Mouse (Mus musculus) splenic B cell, adult 2 months (primary cell): ENCODE measurements around the gene Mus81.
A peak's percentile ranks its signal among the peaks of the same experiment; 100 is the strongest.

Experiments
- DNase-seq: peaks from one replicate; pipeline ENCODE4 v3.0.0-alpha.2; 2011; ENCODE audit warnings: low read depth, low spot score
- H3K27me3 ChIP-seq: 2 replicates; pipeline ENCODE4 v1.6.1; 2012; ENCODE audit warnings: mild to moderate bottlenecking, low read length, moderate library complexity, mixed read lengths; ENCODE audit not compliant: control insufficient read depth, poor library complexity, insufficient read depth, severe bottlenecking
- H3K36me3 ChIP-seq: 2 replicates; pipeline ENCODE4 v1.6.1; 2012; ENCODE audit warnings: mild to moderate bottlenecking, low read length, moderate library complexity, mixed read lengths; ENCODE audit not compliant: control insufficient read depth, poor library complexity, insufficient read depth, severe bottlenecking

The Mus81 gene

GRCm38 (mm10) chr19:5466916-5467500 is 21.2 kb downstream of the Mus81 start:
- DNase-seq = no peak
- no peaks in the 10 kb centered on the region for H3K27me3 ChIP-seq
- peaks cover 8% of the 10 kb centered on the region; the same call in 1 of the 2 replicates for H3K36me3 ChIP-seq

GRCm38 (mm10) chr19:5465037-5465436 is 23.2 kb downstream of the Mus81 start:
- no peak for DNase-seq
- Histone ChIP-seq H3K36me3 (peaks cover 8% of the 10 kb centered on the region; the same call in 1 of the 2 replicates), H3K27me3 (no peaks in the 10 kb centered on the region)

GRCm38 (mm10) chr19:5463791-5464562 is 24.2 kb downstream of the Mus81 start:
- DNase-seq = peak; percentile 71
- peaks cover 8% of the 10 kb centered on the region; the same call in 1 of the 2 replicates for H3K36me3 ChIP-seq
- no peaks in the 10 kb centered on the region for H3K27me3 ChIP-seq

GRCm38 (mm10) chr19:5463212-5463611 is 25.0 kb downstream of the Mus81 start:
- H3K36me3 ChIP-seq = peaks cover 8% of the 10 kb centered on the region; the same call in 1 of the 2 replicates
- DNase-seq = no peak

DNA sequence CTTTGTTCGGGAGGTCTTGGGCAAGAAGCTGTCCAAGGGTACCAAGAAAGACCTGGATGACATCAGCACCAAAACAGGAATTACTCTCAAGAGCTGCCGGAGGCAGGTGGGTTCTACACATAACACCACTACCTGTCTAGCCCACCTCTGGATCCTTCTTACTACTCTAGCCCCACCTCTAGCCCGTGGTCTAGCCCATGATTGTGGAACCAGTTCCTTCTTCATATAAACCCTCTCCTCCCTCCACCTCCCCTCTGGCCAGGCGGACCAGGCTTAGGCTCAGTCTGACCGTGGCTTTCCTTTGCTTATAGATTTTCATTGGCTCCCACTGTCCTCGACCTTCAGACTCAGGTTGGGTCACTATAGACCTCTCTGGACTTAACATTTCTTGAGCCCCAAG is 26.8 kb downstream of the Mus81 start:
- no peaks in the 10 kb centered on the region for H3K27me3 ChIP-seq
- DNase-seq = no peak
- peaks cover 8% of the 10 kb centered on the region; the same call in 1 of the 2 replicates for H3K36me3 ChIP-seq

More at GRCm38 (mm10) chr19:5463212-5463611, 25.0 kb downstream of the Mus81 start:
- no peaks in the 10 kb centered on the region for H3K27me3 ChIP-seq

GRCm38 (mm10) chr19:5460465-5460911 is 27.7 kb downstream of the Mus81 start, which contains the start of gene Fibp:
Gene Fibp, plus strand, starts transcription at chr19:5460615.
- H3K36me3 ChIP-seq = peaks cover 3% of the 10 kb centered on the region; the same call in 1 of the 2 replicates
- no peaks in the 10 kb centered on the region for H3K27me3 ChIP-seq
- peak; percentile 88 for DNase-seq

DNA sequence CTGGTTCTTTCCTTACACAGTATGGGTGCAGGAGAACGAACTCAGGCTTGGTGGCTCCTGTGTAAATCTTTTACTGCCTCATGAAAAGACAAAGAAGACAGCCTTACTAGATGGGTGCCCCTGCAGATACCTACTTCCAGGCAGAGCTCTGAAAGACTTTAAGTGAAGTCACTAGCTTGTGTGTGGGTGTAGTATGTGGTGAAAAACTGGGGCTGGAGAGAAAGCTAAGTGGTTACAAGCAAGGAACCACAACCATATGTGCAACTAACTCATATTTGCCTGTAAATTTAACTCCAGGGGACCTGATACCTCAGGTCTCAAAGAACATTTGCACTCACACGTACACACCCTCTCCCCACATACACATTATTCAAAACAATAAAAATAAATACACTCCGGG is 28.3 kb downstream of the Mus81 start:
- Histone ChIP-seq H3K27me3 (no peaks in the 10 kb centered on the region), H3K36me3 (peaks cover under 1% of the 10 kb centered on the region; the same call in 1 of the 2 replicates)
- DNase-seq = no peak

DNA sequence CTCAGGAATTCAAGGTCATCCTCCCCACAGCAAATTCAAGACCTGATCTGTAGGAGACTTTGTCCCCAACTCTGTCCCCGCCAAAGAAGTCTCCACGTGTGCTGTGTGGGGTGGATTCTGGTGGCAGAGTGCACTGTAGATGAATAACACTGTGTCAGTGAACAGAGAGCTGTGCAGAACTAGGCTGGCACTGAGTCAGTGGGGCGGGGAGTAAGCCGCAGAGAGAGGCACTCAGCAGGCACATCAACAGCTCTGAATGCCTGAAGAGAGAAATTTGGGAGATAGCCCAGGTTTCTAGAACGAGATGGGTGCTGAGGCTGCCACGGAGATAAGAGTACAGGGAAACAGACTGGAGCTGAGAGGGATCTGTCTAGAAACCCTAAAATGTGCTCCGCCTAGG is 29.2 kb downstream of the Mus81 start:
- no peak for DNase-seq
- no peaks in the 10 kb centered on the region for H3K27me3 ChIP-seq
- no peaks in the 10 kb centered on the region; the same call in 1 of the 2 replicates for H3K36me3 ChIP-seq

GRCm38 (mm10) chr19:5457746-5458442 is 30.3 kb downstream of the Mus81 start, which contains the start of gene Ccdc85b:
Gene Ccdc85b, minus strand, starts transcription at chr19:5457894.
- Histone ChIP-seq H3K27me3 (no peaks in the 10 kb centered on the region), H3K36me3 (no peaks in the 10 kb centered on the region; the same call in 1 of the 2 replicates)
- DNase-seq = peak; percentile 23

- no peaks in the 10 kb centered on the region; the same call in 1 of the 2 replicates for H3K36me3 ChIP-seq
- DNase-seq = peak; percentile 91
- no peaks in the 10 kb centered on the region for H3K27me3 ChIP-seq
Measured at GRCm38 (mm10) chr19:5456922-5457745, 31.1 kb downstream of the Mus81 start.

DNA sequence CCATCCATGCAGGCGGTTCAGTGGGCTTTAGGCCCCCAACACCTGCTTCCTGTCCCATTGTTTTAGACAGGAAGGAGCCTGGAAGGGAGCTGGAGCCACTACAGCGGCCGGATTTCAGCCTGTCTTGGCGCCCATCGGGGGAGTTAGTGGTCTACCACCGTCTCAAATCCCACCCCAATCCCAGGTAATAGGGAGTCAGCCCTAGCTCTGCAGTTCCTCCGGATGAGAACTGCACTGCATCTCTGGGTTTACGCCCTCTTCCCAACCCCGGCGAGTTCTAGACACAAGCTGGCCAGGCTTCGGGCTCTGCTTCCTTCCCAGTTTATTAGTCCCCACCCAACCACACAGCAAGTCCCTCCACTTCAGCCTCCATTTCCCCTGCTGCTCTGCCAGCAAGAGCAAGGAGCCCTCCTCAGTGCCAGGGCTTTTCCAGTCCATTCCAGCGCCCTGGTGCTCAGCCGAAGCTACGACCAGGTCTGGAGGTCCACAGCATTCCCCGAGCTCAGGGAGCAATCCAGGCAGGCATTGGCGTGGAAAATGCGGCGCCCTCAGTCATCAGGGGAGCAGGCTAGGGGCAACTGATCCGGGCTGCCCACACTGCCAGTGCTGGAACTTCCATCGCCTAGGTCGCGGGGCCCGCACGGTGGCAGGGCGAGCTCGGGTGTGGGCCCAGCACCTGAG is 31.8 kb downstream of the Mus81 start:
- Histone ChIP-seq H3K36me3 (no peaks in the 10 kb centered on the region; the same call in 1 of the 2 replicates), H3K27me3 (no peaks in the 10 kb centered on the region)
- no peak for DNase-seq

DNA sequence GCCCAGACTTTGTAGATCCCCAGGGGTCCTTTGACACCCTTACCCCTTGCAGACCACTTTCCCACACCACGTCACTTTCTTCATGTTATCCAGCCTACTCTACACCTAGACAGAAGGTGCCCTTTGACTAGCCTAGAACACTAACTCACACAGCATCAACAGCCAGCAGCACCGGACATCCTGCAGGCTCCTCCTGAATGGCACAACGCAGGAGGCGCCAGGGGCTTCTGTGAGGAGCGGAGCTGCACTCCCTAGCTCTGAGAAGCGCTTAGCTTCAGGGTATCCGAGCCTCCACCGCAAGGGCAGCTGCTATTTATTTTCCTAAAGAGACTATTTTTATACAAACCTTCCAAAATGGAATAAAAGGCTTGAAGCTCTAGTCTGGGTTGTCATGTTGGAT is 32.6 kb downstream of the Mus81 start:
- no peak for DNase-seq
- H3K27me3 ChIP-seq = no peaks in the 10 kb centered on the region

DNA sequence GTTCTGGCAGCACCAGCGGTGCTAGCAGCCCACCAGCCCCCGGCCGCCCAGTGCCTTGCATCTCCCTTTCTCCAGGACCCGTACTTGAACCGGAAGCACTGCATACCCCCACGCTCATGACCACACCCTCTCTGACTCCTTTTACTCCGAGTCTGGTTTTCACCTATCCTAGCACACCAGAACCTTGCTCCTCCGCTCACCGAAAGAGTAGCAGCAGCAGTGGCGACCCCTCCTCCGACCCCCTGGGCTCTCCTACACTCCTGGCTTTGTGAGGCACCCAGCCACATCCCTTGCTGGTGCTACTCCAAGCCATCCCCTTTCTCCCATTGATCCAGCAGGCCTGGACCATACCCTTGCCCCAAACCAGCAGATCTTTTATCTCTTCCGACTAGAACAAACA is 33.2 kb downstream of the Mus81 start:
- no peaks in the 10 kb centered on the region; the same call in 1 of the 2 replicates for H3K36me3 ChIP-seq
- DNase-seq = no peak
- no peaks in the 10 kb centered on the region for H3K27me3 ChIP-seq

More for the DNA sequence above, 32.6 kb downstream of the Mus81 start:
- no peaks in the 10 kb centered on the region; the same call in 1 of the 2 replicates for H3K36me3 ChIP-seq
